Mouse (Mus musculus) CH12.LX (cell line): ENCODE measurements at regions not wholly inside any gene's neighbourhood (a gene's known extent, or its start where the extent isn't known, plus 50 kb on each side); places are given as distances from the start of the nearest gene placed in this dataset.

Source experiments
- CTCF ChIP-seq, 2 experiments: IDR thresholded peaks in 1 of 2; conservative IDR thresholded peaks in 1 of 2; 2 replicates each; pipeline ENCODE4 v1.5.1; 2011 to 2012; ENCODE audit warnings: low read depth in 2 of 2, low read length in 2 of 2, improper control_type of control experiment in 1 of 2, inconsistent platforms in 1 of 2, mild to moderate bottlenecking in 1 of 2, moderate library complexity in 1 of 2
- JUN ChIP-seq: IDR thresholded peaks from 2 replicates; pipeline ENCODE4 v1.6.1; 2011; ENCODE audit warnings: low read depth, mild to moderate bottlenecking, low read length, improper control_type of control experiment, moderate library complexity; ENCODE audit not compliant: insufficient read depth
- POLR2A ChIP-seq: IDR thresholded peaks from 2 replicates; pipeline ENCODE4 v1.6.1; 2011; ENCODE audit warnings: low read depth, mild to moderate bottlenecking, improper control_type of control experiment, low read length
- USF1 ChIP-seq: IDR thresholded peaks from 2 replicates; pipeline ENCODE4 v1.6.1; 2014; ENCODE audit warnings: low read depth, mild to moderate bottlenecking, inconsistent platforms, low read length, improper control_type of control experiment

DNA sequence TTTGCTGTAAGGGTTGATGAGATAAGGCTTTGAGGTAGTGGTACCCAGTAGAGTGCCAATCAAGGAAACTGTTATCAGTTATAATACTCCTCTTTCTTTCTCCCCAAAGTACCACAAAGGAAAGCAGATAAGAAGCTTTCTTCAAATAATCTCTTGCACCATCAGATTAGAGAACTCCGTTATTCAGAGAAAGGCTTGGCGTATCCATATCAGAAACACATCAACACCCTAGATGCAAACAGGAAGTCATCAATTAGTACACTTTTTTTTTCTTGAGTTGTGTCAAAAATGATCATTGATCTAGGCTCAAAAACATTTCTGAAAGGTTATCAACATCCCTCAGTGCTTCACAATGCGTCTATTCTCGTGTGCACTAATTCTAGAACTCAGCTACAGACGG, 124.6 kb downstream of the Icos start:
- no peak for TF ChIP-seq POLR2A
- TF ChIP-seq USF1: no peak
- no peak for TF ChIP-seq CTCF (conservative IDR thresholded peaks at IDR 0.05 in 1 of 2, IDR thresholded peaks at IDR 0.05 in 1 of 2; ENCODE audit: low read depth in 2 of 2, low read length in 2 of 2)
- no peak for TF ChIP-seq JUN
